Mouse (Mus musculus) MEL (cell line): ENCODE results near the gene Hpse. TPM values are rescaled to one million over a fixed set of nuclear protein-coding genes. Genes with fewer than 3 reads are reported as not detected.

Source experiments
- DNase-seq: peaks from one replicate; pipeline ENCODE4 v3.0.0; 2011; ENCODE audit warnings: low read depth, low spot score
- H3K27ac ChIP-seq: 2 replicates; pipeline ENCODE4 v1.5.1; 2012; ENCODE audit warnings: low read depth, mild to moderate bottlenecking, control low read depth, low read length, moderate library complexity; ENCODE audit not compliant: control insufficient read depth
- H3K27me3 ChIP-seq, 2 experiments: fragments of 150-350 bp in 1 of 2; sonication (generic) in 1 of 2; 2 replicates each; pipeline ENCODE4 v1.6.1; 2012; ENCODE audit warnings: low read length in 2 of 2, mild to moderate bottlenecking in 2 of 2, improper control_type of control experiment in 1 of 2, moderate library complexity in 1 of 2; ENCODE audit not compliant: insufficient read depth in 2 of 2, control insufficient read depth in 1 of 2
- H3K36me3 ChIP-seq, 2 experiments: 2 replicates each; pipeline ENCODE4 v1.6.1; 2012 to 2014; ENCODE audit warnings: low read length in 2 of 2, improper control_type of control experiment in 1 of 2, inconsistent platforms in 1 of 2, mild to moderate bottlenecking in 1 of 2; ENCODE audit not compliant: insufficient read depth in 2 of 2, control insufficient read depth in 1 of 2
- H3K4me1 ChIP-seq, 2 experiments: fragments of 150-350 bp in 1 of 2; sonication (generic) in 1 of 2; 2 replicates each; pipeline ENCODE4 v1.6.1; 2012; ENCODE audit warnings: low read length in 2 of 2, improper control_type of control experiment in 1 of 2, mild to moderate bottlenecking in 1 of 2; ENCODE audit not compliant: insufficient read depth in 2 of 2, control insufficient read depth in 1 of 2
- H3K4me3 ChIP-seq, 2 experiments: fragments of 150-350 bp in 1 of 2; sonication (generic) in 1 of 2; 2 replicates each; pipeline ENCODE4 v1.5.1; 2012; ENCODE audit warnings: low read depth in 2 of 2, low read length in 2 of 2, mild to moderate bottlenecking in 2 of 2, moderate library complexity in 2 of 2, control low read depth in 1 of 2, improper control_type of control experiment in 1 of 2; ENCODE audit not compliant: control insufficient read depth in 1 of 2, insufficient read depth in 1 of 2
- H3K79me2 ChIP-seq: 2 replicates; pipeline ENCODE4 v1.6.1; 2012; ENCODE audit warnings: mild to moderate bottlenecking, low read length, moderate library complexity; ENCODE audit not compliant: control insufficient read depth, poor library complexity, insufficient read depth
- H3K9ac ChIP-seq: 2 replicates; pipeline ENCODE4 v1.6.1; 2012; ENCODE audit warnings: low read depth, mild to moderate bottlenecking, control low read depth, low read length, moderate library complexity; ENCODE audit not compliant: control insufficient read depth, poor library complexity, severe bottlenecking
- H3K9me3 ChIP-seq: fragments of 150-350 bp; sonication (generic); replicated peaks from 2 replicates; pipeline ENCODE4 v1.6.1; 2012; ENCODE audit warnings: mild to moderate bottlenecking, low read length, improper control_type of control experiment, moderate library complexity; ENCODE audit not compliant: insufficient read depth
- BHLHE40 ChIP-seq: IDR thresholded peaks from 2 replicates; pipeline ENCODE4 v1.6.1; 2012; ENCODE audit warnings: low read depth, mild to moderate bottlenecking, inconsistent platforms, low read length, improper control_type of control experiment, borderline replicate concordance
- CTCF ChIP-seq, 3 experiments: IDR thresholded peaks in 2 of 3; conservative IDR thresholded peaks in 1 of 3; 2 replicates each; pipeline ENCODE4 v1.5.1; 2011 to 2012; ENCODE audit warnings: low read length in 3 of 3, low read depth in 2 of 3, mild to moderate bottlenecking in 2 of 3, improper control_type of control experiment in 1 of 3, inconsistent platforms in 1 of 3, mixed read lengths in 1 of 3, moderate library complexity in 1 of 3; ENCODE audit not compliant: control insufficient read depth in 1 of 3, insufficient read depth in 1 of 3, poor library complexity in 1 of 3, severe bottlenecking in 1 of 3
- E2F4 ChIP-seq: IDR thresholded peaks from 2 replicates; pipeline ENCODE4 v1.6.1; 2011; ENCODE audit warnings: low read depth, low read length, improper control_type of control experiment, borderline replicate concordance
- EP300 ChIP-seq, 2 experiments: IDR thresholded peaks; 2 replicates each; pipeline ENCODE4 v1.6.1; 2011; ENCODE audit warnings: improper control_type of control experiment in 2 of 2, low read length in 2 of 2, low read depth in 1 of 2, mild to moderate bottlenecking in 1 of 2
- GATA1 ChIP-seq: IDR thresholded peaks from 2 replicates; pipeline ENCODE4 v1.6.1; 2011; ENCODE audit warnings: low read depth, low read length, improper control_type of control experiment
- MAZ ChIP-seq: IDR thresholded peaks from 2 replicates; pipeline ENCODE4 v1.6.1; 2012; ENCODE audit warnings: low read depth, mild to moderate bottlenecking, inconsistent platforms, low read length, improper control_type of control experiment
- NELFE ChIP-seq: IDR thresholded peaks from 2 replicates; pipeline ENCODE4 v1.6.1; 2011; ENCODE audit warnings: low read depth, low read length, improper control_type of control experiment
- NRF1 ChIP-seq: IDR thresholded peaks from 2 replicates; pipeline ENCODE4 v1.6.1; 2014; ENCODE audit warnings: low read depth, mild to moderate bottlenecking, inconsistent platforms, low read length, improper control_type of control experiment, moderate library complexity; ENCODE audit not compliant: poor library complexity, insufficient read depth, severe bottlenecking
- POLR2A ChIP-seq, 2 experiments: IDR thresholded peaks; 2 replicates each; pipeline ENCODE4 v1.6.1; 2011 to 2012; ENCODE audit warnings: low read length in 2 of 2, mild to moderate bottlenecking in 2 of 2, control low read depth in 1 of 2, improper control_type of control experiment in 1 of 2, low read depth in 1 of 2, moderate library complexity in 1 of 2; ENCODE audit not compliant: control insufficient read depth in 1 of 2, insufficient read depth in 1 of 2, poor library complexity in 1 of 2
- POLR2AphosphoS2 ChIP-seq: IDR thresholded peaks from 2 replicates; pipeline ENCODE4 v1.6.1; 2011; ENCODE audit warnings: low read length, improper control_type of control experiment
- POLR2AphosphoS5 ChIP-seq: IDR thresholded peaks from 2 replicates; pipeline ENCODE4 v1.6.1; 2012; ENCODE audit warnings: low read depth, borderline replicate concordance, mild to moderate bottlenecking, inconsistent platforms, low read length, moderate library complexity, mixed read lengths
- RAD21 ChIP-seq: IDR thresholded peaks from 2 replicates; pipeline ENCODE4 v1.6.1; 2011; ENCODE audit warnings: mild to moderate bottlenecking, low read depth, low read length, improper control_type of control experiment
- SIN3A ChIP-seq: IDR thresholded peaks from 2 replicates; pipeline ENCODE4 v1.6.1; 2012; ENCODE audit warnings: low read length, improper control_type of control experiment, inconsistent platforms
- SMC3 ChIP-seq: IDR thresholded peaks from 2 replicates; pipeline ENCODE4 v1.6.1; 2011; ENCODE audit warnings: low read depth, low read length, improper control_type of control experiment
- TCF12 ChIP-seq: IDR thresholded peaks from 2 replicates; pipeline ENCODE4 v1.6.1; 2014; ENCODE audit warnings: low read depth, mild to moderate bottlenecking, inconsistent platforms, low read length, improper control_type of control experiment, moderate library complexity
- USF1 ChIP-seq: IDR thresholded peaks from 2 replicates; pipeline ENCODE4 v1.6.1; 2014; ENCODE audit warnings: low read depth, mild to moderate bottlenecking, inconsistent platforms, low read length, improper control_type of control experiment, moderate library complexity
- ZC3H11A ChIP-seq: IDR thresholded peaks from 2 replicates; pipeline ENCODE4 v1.6.1; 2012; ENCODE audit warnings: low read depth, mild to moderate bottlenecking, inconsistent platforms, low read length, improper control_type of control experiment
- ZKSCAN1 ChIP-seq: IDR thresholded peaks from 2 replicates; pipeline ENCODE4 v1.6.1; 2012; ENCODE audit warnings: low read depth, mild to moderate bottlenecking, inconsistent platforms, low read length, improper control_type of control experiment, moderate library complexity
- ZMIZ1 ChIP-seq: IDR thresholded peaks from 2 replicates; pipeline ENCODE4 v1.6.1; 2012; ENCODE audit warnings: low read depth, mild to moderate bottlenecking, inconsistent platforms, low read length, improper control_type of control experiment, moderate library complexity
- polyA plus RNA-seq, 2 experiments: library from polyadenylated mRNA; stranded (reverse) in 1 of 2; unstranded in 1 of 2; fragments of >175 nt in 1 of 2; fragments of >200 nt in 1 of 2; gene quantifications; 2 replicates each; pipeline versions ENCODE4 v1.2.1 to v1.2.4; 2012; ENCODE audit warnings: low replicate concordance in 2 of 2, low read depth in 1 of 2; ENCODE audit not compliant: insufficient read length in 2 of 2, insufficient read depth in 1 of 2, missing spikeins in 1 of 2
- total RNA-seq: library from RNA; depleted of rRNA; stranded (reverse); fragments of 300-350 nt; gene quantifications from 2 replicates; pipeline ENCODE4 v1.2.3, GENCODE M21; 2012

Hpse gene
- total and polyA plus RNA-seq, 3 experiments = 0.03 TPM; not detected in 2

DNA sequence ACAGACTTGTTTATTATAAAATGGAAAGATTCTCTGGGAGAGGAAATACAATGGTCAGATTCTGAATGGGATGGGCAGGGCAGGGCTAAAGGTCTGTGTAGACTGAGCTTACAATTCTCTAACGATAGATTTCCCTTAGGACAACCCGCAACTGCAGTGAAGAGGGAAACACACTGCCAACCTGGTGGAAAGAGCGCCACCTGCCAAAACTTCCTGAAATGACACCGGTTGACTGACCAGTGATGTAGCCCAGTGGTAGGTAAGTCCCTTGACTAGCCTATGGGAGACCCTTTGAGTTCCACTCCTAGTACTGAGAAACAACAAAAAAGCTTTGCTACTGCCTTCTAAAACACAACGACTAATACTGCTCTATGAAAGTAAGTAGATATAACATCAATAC, 48.1 kb downstream of the Hpse start:
- H3K27me3 ChIP-seq = no peaks in the 10 kb centered on the region
- peak; percentile 62 for DNase-seq
- H3K36me3 ChIP-seq = peaks cover 0 to 6% of the 10 kb centered on the region in 2 experiments; a peak in 2 of 4 replicates
- no peak overlapping the region for H3K9ac ChIP-seq
- H3K79me2 ChIP-seq = peaks cover 13% of the 10 kb centered on the region
- no peak overlapping the region for H3K27ac ChIP-seq
- H3K4me1 ChIP-seq = no peaks in the 10 kb centered on the region
- TF ChIP-seq RAD21 = peak; percentile 45
- TF ChIP-seq TCF12 = no peak
- TF ChIP-seq SMC3 = peak; percentile 54
- no peak for TF ChIP-seq EP300 (IDR thresholded peaks at IDR 0.05; ENCODE audit: low read depth in 1 of 2, low read length in 2 of 2)
- peak; percentile 66 to 80 (median 72) for TF ChIP-seq CTCF (IDR thresholded peaks at IDR 0.05 in 2 of 3, conservative IDR thresholded peaks at IDR 0.05 in 1 of 3; ENCODE audit: control insufficient read depth in 1 of 3, insufficient read depth in 1 of 3, low read depth in 2 of 3, low read length in 3 of 3, poor library complexity in 1 of 3, severe bottlenecking in 1 of 3)
- TF ChIP-seq, all 39 proteins: peak for 3
- no peaks in the 10 kb centered on the region for H3K9me3 ChIP-seq
- H3K4me3 ChIP-seq = no peak overlapping the region

DNA sequence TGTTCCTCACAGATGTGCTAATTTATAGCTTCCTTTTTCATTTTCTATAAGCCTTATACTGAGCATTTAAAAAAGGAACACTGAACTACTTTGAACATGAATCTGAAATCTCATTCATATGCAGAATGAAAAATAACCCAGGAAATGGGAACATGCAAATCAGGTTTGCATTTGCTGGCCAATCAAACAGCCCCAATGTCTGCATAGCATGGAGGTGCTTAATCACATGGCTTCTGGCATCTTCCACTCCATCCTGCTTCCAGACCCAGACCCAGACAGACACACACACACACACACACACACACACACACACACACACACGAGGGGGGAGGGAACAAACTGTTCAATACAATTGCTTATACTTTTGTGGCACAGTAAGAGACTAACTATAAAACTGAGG, 52.6 kb downstream of the Hpse start:
- no peaks in the 10 kb centered on the region for H3K4me1 ChIP-seq
- H3K9ac ChIP-seq = no peak overlapping the region
- H3K36me3 ChIP-seq = no peaks in the 10 kb centered on the region; a peak in 1 of 4 replicates
- H3K27me3 ChIP-seq = no peaks in the 10 kb centered on the region
- H3K9me3 ChIP-seq = no peaks in the 10 kb centered on the region
- H3K27ac ChIP-seq = no peak overlapping the region
- no peak overlapping the region for H3K4me3 ChIP-seq
- H3K79me2 ChIP-seq = peaks cover 1% of the 10 kb centered on the region; the same call in 1 of the 2 replicates
- no peak for TF ChIP-seq ZMIZ1
- TF ChIP-seq POLR2A (IDR thresholded peaks at IDR 0.05; ENCODE audit: control insufficient read depth in 1 of 2, insufficient read depth in 1 of 2, low read depth in 1 of 2, low read length in 2 of 2, poor library complexity in 1 of 2) = no peak
- TF ChIP-seq USF1 = no peak
- TF ChIP-seq POLR2AphosphoS2 = no peak
- no peak for TF ChIP-seq NELFE
- no peak for TF ChIP-seq POLR2AphosphoS5
- no peak for TF ChIP-seq MAZ
- TF ChIP-seq E2F4 = no peak
- no peak for TF ChIP-seq ZC3H11A
- TF ChIP-seq ZKSCAN1 = no peak
- TF ChIP-seq NRF1 = no peak
- no peak for TF ChIP-seq GATA1
- TF ChIP-seq BHLHE40 = no peak
- TF ChIP-seq SIN3A = no peak
- TF ChIP-seq TCF12 = no peak
- DNase-seq = no peak
